Mouse (Mus musculus) CD4-positive, CD25-positive, alpha-beta regulatory T cell, adult 4 months (primary cell): Measurements from ENCODE around the gene Dlg1. TPM values are rescaled to one million over a fixed set of nuclear protein-coding genes. Genes with fewer than 3 reads are reported as not detected.
"Not testable (repeated sequence)": the region's sequence is repeated elsewhere in the genome, so short reads cannot be mapped to it uniquely, and the experiment has no call there.

ENCODE experiments used
- ATAC-seq: one replicate; pipeline ENCODE4 v1.8.0; 2017
- polyA plus RNA-seq, 2 experiments: library from polyadenylated mRNA; unstranded; fragments of 100-300 nt; shearing (Covaris generic); gene quantifications; one replicate each; pipeline ENCODE4 v1.2.1; 2017

Dlg1 gene
- polyA plus RNA-seq, 2 experiments from 2014 or later: 23.9 to 29.4 TPM

- ATAC-seq: no peak
Observed at GRCm38 (mm10) chr16:31657502-31657901, 5.7 kb upstream of the Dlg1 start.

- ATAC-seq: no peak
Observed at GRCm38 (mm10) chr16:31658539-31659334, 4.5 kb upstream of the Dlg1 start.

GRCm38 (mm10) chr16:31659453-31659852, 3.8 kb upstream of the Dlg1 start:
- no peak for ATAC-seq

GRCm38 (mm10) chr16:31662556-31663378, 476 bp upstream of the Dlg1 start:
- ATAC-seq: no peak

GRCm38 (mm10) chr16:31664287-31664597, 999 bp downstream of the Dlg1 start:
- peak; percentile 20 for ATAC-seq

- no peak for ATAC-seq
Observed at GRCm38 (mm10) chr16:31672202-31672601, 9.0 kb downstream of the Dlg1 start.

- no peak for ATAC-seq
Observed at GRCm38 (mm10) chr16:31677463-31677862, 14.2 kb downstream of the Dlg1 start.

GRCm38 (mm10) chr16:31682291-31682690, 19.0 kb downstream of the Dlg1 start:
- no peak for ATAC-seq

- ATAC-seq: no peak
Observed at GRCm38 (mm10) chr16:31683670-31684430, 20.6 kb downstream of the Dlg1 start.

- ATAC-seq: no peak
Observed at GRCm38 (mm10) chr16:31684771-31685170, 21.5 kb downstream of the Dlg1 start.

- ATAC-seq: no peak
Observed at GRCm38 (mm10) chr16:31687766-31688165, 24.5 kb downstream of the Dlg1 start.

- no peak for ATAC-seq
Observed at GRCm38 (mm10) chr16:31695286-31696020, 32.2 kb downstream of the Dlg1 start.

GRCm38 (mm10) chr16:31696367-31696766, 33.1 kb downstream of the Dlg1 start:
- ATAC-seq: peak; percentile 63

- ATAC-seq: no peak
Observed at GRCm38 (mm10) chr16:31697341-31697740, 34.1 kb downstream of the Dlg1 start.

GRCm38 (mm10) chr16:31705213-31705612, 42.0 kb downstream of the Dlg1 start:
- no peak for ATAC-seq

- no peak for ATAC-seq
Observed at GRCm38 (mm10) chr16:31705904-31706303, 42.7 kb downstream of the Dlg1 start.

- ATAC-seq: no peak
Observed at GRCm38 (mm10) chr16:31707326-31707725, 44.1 kb downstream of the Dlg1 start.

- ATAC-seq: no peak
Observed at GRCm38 (mm10) chr16:31722991-31723390, 59.7 kb downstream of the Dlg1 start.

GRCm38 (mm10) chr16:31724121-31724520, 60.9 kb downstream of the Dlg1 start:
- no peak for ATAC-seq

- no peak for ATAC-seq
Observed at GRCm38 (mm10) chr16:31724818-31725217, 61.6 kb downstream of the Dlg1 start.

- ATAC-seq: not testable (repeated sequence)
Observed at GRCm38 (mm10) chr16:31730971-31731370, 67.7 kb downstream of the Dlg1 start.

- ATAC-seq: no peak
Observed at GRCm38 (mm10) chr16:31737081-31737480, 73.8 kb downstream of the Dlg1 start.
